42 mouse cellular contexts compared by ENCODE assay signal in genomic region chr11:67146409-67147282, GRCm38 (mm10). TPM values are rescaled to one million over a fixed set of nuclear protein-coding genes. Genes with fewer than 3 reads are reported as not detected.
"Had no signal": no experiment of that assay in that cellular context is flagged by ENCODE, and none has a peak within 500 bp of the region (broad histone marks: within the 10 kb centered on the region; RNA-seq: fewer than 3 reads in every experiment).

No protein-coding gene starts in this region.

- H3K4me1 ChIP-seq: heart, embryonic 10.5 days; heart, embryonic 12.5 days; heart, embryonic 13.5 days; heart, embryonic 15.5 days; hindbrain, embryonic 12.5 days; hindbrain, embryonic 13.5 days; hindbrain, embryonic 15.5 days; intestine, embryonic 15.5 days; kidney, embryonic 15.5 days had no signal

- DNase-seq: heart, postnatal 10 days; heart, postnatal 14 days; heart, postnatal 36 days; kidney, adult 11 months; kidney, adult 18-20 months; kidney, adult 2 months; kidney, adult 8-10 months; kidney, adult 9 months; kidney, postnatal 10 days; kidney, postnatal 14 days; kidney, postnatal 25 days; kidney, postnatal 36 days; kidney, postnatal 4 days; layer of hippocampus, adult 9-11 months; layer of hippocampus, postnatal 36 days had no signal

- H3K4me2 ChIP-seq: heart, embryonic 11.5 days; heart, embryonic 12.5 days; heart, embryonic 13.5 days; heart, embryonic 15.5 days; hindbrain, embryonic 12.5 days; hindbrain, embryonic 13.5 days; hindbrain, embryonic 14.5 days; hindbrain, embryonic 15.5 days; intestine, embryonic 15.5 days; kidney, embryonic 15.5 days had no signal

- H3K9me3 ChIP-seq: heart, embryonic 10.5 days; heart, embryonic 12.5 days; heart, embryonic 13.5 days; heart, embryonic 15.5 days; hindbrain, embryonic 10.5 days; hindbrain, embryonic 12.5 days; hindbrain, embryonic 13.5 days; hindbrain, embryonic 15.5 days; intestine, embryonic 15.5 days; kidney, embryonic 15.5 days had no signal

- H3K9ac ChIP-seq: heart, embryonic 12.5 days; heart, embryonic 13.5 days; heart, embryonic 15.5 days; hindbrain, embryonic 12.5 days; hindbrain, embryonic 13.5 days; hindbrain, embryonic 14.5 days; hindbrain, embryonic 15.5 days; intestine, embryonic 15.5 days; kidney, embryonic 15.5 days had no signal

- H3K27me3 ChIP-seq: heart, embryonic 12.5 days; heart, embryonic 13.5 days; heart, embryonic 15.5 days; hindbrain, embryonic 12.5 days; hindbrain, embryonic 13.5 days; hindbrain, embryonic 15.5 days; intestine, embryonic 15.5 days; kidney, embryonic 15.5 days had no signal

- H3K27ac ChIP-seq: heart, embryonic 10.5 days; heart, embryonic 13.5 days; heart, embryonic 15.5 days; hindbrain, embryonic 10.5 days; hindbrain, embryonic 12.5 days; hindbrain, embryonic 13.5 days; hindbrain, embryonic 14.5 days; hindbrain, embryonic 15.5 days; hindbrain, postnatal 0 days; intestine, embryonic 15.5 days; kidney, embryonic 15.5 days; kidney, postnatal 0 days; layer of hippocampus, adult 2 months; left cerebral cortex, adult 2 months had no signal

- H3K36me3 ChIP-seq: heart, embryonic 10.5 days; heart, embryonic 12.5 days; heart, embryonic 13.5 days; heart, embryonic 15.5 days; hindbrain, embryonic 10.5 days; hindbrain, embryonic 12.5 days; hindbrain, embryonic 13.5 days; hindbrain, embryonic 15.5 days; intestine, embryonic 15.5 days; kidney, embryonic 15.5 days had no signal

- H3K4me3 ChIP-seq: heart, embryonic 10.5 days; heart, embryonic 12.5 days; heart, embryonic 13.5 days; heart, embryonic 15.5 days; hindbrain, embryonic 10.5 days; hindbrain, embryonic 12.5 days; hindbrain, embryonic 13.5 days; hindbrain, embryonic 15.5 days; intestine, embryonic 15.5 days; kidney, embryonic 15.5 days; layer of hippocampus, adult 2 months; left cerebral cortex, adult 2 months had no signal

RNA-seq across cellular contexts. Expression of gene Myh2, which starts 24.2 kb away (rescaled TPM):
- total RNA-seq: heart, postnatal 10 days; heart, postnatal 14 days; heart, postnatal 25 days; heart, postnatal 36 days; hematopoietic stem cell, adult 5-6 weeks had no signal
- polyA plus RNA-seq: heart, embryonic 10.5 days; heart, embryonic 11.5 days; heart, embryonic 12.5 days; heart, embryonic 13.5 days; heart, embryonic 14.5 days; heart, postnatal 0 days; hindbrain, embryonic 10.5 days; hindbrain, embryonic 11.5 days; hindbrain, embryonic 12.5 days; inflammation-experienced regulatory T-cells, adult 6 months; intestine, embryonic 15.5 days; kidney, embryonic 14.5 days; kidney, embryonic 15.5 days; kidney, embryonic 16.5 days; kidney, postnatal 0 days; large intestine, adult 2 months had no signal

RNA-seq across cellular contexts. Expression of gene Myh1, which starts 53.2 kb away (rescaled TPM):
- total RNA-seq: heart, postnatal 14 days; heart, postnatal 25 days; heart, postnatal 36 days; hematopoietic stem cell, adult 5-6 weeks had no signal
- polyA plus RNA-seq: heart, postnatal 0 days; hindbrain, embryonic 10.5 days; hindbrain, embryonic 12.5 days; inflammation-experienced regulatory T-cells, adult 6 months; intestine, embryonic 14.5 days; intestine, embryonic 15.5 days; intestine, embryonic 16.5 days; kidney, postnatal 0 days had no signal
